Mouse (Mus musculus) cerebellum, adult 11 months (tissue): ENCODE measurements around the gene Wsb1.
"Not testable (repeated sequence)": the region's sequence is repeated elsewhere in the genome, so short reads cannot be mapped to it uniquely, and the experiment has no call there.

Experiments used
- DNase-seq: peaks from one replicate; pipeline ENCODE4 v3.0.0; 2022

Gene Wsb1

DNA sequence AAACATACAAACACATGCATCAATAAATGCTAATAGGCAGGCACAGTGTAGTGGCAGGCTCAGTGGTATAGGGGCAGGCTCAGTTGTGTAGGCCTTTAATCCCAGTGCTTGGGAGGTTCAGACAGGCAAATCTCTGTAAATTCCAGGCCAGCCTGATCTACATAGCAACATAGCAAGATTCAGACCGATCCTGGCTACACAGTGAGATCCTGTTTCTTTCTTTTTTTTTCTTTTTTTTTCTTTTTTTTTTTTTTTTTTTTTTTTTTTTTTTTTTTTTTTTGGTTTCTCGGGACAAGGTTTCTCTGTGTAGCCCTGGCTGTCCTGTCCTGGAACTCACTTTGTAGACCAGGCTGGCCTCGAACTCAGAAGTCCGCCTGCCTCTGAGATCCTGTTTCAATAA, 5.7 kb upstream of the Wsb1 start:
- not testable (repeated sequence) for DNase-seq

DNA sequence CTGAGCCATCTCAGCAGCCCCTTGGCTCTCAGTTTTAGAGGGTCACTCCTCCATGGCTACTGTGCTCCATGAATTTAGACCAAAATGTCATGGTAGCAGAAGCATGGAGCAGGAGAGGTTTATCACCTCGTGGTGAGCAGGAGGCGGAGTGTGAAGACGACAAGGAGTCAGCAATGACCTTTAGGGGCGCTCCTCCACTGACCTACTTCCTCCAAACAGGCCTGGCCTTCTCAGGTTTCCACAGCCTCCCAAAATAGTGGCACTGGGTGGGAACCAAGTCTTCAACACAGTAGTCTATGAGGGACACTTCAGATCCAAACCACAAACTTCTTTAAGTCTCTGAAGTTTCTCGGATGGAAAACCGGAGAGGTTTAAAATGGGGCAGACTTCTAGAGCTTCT, 4.3 kb upstream of the Wsb1 start:
- DNase-seq = no peak

DNA sequence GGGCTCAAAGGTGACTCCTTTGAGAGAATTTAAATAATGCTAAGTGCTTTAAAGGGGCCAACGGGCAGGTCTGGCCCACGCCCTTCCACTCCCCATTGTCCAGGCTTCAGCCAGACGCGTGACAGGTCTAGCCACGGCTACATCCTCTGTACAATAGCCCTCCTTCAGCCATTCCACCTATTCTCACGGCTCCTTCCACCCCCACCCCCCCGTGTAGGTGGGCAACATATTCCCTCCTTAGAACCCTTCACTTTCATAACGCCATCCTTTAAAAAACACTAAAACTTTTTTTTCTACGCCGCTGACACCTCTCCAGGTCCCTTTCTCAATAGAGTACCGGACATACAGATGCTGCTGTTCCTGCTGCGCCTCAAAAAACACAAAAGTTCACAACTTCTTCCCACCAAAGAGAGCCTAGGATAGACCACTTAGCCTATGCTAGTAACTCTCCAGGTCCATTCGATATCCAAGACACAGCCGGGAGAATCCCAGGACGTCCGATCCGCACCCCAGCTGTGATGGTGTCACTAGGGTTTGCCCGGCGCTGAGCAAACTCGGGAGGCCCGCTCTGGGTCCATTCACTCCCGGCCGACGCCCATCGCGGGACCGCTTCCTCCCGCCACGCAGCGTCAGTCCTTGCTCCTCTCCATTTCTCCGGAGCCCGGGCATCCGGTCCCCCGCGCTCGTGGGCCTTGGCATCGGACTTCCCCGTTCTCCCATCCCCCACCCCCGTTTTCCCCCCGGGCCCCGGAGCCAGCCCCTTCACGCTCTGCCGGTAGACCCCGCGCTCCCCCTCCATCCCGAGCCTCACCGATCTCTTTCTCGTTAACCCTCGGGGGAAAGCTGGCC, 705 bp downstream of the Wsb1 start:
- peak; percentile 43 for DNase-seq

DNA sequence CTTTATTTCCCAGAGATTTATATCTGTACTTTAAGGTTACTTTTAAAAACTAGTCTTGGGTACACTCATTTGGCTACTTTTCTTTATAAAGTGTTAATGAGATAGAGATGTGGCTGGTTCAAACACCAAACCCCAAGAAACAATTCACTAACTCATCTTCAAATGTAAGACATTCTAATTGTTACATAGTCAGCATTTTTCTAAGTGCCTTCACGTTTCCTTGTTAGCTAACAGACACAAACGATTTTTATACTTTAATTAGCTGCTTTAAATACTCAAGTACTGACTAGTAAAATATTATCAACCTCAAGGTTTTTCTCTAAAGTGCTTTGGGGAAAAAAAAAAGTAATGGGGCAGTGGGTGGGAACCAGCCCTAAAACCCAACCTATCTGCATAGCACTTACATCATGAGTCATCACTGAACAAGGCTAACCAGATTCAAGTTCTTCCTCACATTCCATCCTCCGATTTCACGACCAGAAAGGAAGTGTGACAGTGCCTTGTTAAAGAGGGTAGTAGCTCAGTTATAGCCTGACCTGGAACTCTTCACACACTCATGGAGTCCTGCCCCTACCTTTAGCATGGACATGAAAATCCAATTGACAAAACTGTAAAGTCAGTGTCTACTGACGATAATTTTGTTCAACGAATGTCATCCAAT, 1.5 kb downstream of the Wsb1 start:
- no peak for DNase-seq

DNA sequence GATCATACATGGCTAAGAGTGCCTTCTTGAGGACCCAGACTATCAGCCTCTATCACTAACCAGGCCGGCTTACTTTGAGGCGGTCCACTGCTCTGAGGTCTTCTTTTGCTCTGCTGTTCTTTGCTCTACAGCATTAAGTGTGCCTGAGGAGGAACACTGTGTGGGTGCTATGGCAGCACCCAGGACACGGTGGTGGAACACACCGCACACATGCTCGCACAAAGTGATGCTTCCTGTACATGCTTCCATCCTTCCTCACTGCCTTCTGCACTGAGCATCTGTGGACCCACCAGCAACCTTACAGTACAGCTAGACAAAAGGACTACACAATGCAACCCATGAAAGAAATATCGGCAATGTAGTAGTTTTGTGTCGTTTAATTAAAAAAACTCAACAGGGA, 15.4 kb downstream of the Wsb1 start:
- DNase-seq = no peak

DNA sequence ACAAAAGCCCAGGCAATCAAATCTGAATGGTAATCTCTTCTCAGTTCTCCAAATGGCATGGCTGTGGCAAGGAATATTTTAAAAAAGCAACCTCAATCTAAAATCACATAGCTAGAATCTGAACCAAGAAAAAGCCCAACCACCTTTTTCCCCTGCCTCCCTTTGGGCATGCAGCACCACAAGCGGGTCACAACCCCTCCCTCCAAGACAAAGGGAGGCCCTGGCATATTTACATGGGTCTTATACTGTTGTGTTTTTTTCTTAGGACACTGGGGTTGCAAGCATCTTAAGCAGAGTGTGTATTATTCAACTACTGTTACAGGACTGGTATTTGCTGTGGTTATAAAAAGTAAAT, 16.1 kb downstream of the Wsb1 start:
- DNase-seq = no peak

DNA sequence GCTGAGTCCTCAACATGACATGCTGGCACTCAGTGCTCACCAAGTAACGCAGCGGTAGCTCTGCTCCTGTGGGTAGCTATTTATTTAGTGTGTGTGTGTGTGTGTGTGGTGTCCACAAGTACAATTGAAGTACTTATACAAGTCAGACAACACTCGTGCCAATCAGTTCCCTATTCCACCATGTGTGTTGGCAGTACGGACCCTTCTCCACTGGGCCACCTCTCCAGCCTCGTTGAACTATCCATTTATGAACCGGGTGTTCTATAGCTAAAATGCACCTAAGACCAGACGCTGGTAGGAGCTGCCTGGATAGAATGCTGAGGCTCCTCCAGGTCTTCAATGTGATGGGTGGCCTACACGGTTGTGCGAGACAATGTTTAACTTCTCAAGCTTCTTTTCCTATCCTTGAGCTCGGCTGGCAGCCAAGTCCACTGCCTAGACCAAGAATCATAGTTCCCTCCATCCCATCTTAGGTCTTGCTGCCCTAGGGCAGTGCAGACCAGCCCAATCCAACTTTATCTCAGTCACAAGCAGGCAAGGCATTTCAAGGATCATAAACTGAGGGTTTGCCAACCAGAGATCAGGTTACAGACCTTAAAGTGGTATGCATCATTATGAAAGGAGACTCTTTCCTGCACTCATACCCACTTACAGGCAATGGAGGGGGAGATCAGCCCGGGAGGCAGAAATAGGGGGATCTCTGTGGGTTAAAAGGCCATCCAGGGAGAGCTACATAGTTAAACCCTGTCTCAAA, 16.6 kb downstream of the Wsb1 start:
- DNase-seq = no peak

DNA sequence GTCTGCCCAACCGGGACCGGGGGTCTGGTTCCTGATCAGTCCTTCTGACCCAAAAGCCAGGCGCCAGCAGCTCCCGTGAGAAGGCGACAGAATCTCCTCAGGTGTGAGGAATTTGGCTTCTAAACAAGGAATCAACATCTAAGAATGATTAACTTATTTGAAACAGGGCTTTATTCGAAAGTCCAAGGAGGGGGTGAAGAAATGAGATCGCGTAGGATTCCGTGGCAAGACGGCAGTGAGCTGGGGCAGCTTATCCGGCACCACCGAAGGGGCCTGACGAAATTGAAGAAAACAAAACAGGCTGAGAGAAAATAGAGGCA, 24.3 kb downstream of the Wsb1 start:
- DNase-seq = no peak

DNA sequence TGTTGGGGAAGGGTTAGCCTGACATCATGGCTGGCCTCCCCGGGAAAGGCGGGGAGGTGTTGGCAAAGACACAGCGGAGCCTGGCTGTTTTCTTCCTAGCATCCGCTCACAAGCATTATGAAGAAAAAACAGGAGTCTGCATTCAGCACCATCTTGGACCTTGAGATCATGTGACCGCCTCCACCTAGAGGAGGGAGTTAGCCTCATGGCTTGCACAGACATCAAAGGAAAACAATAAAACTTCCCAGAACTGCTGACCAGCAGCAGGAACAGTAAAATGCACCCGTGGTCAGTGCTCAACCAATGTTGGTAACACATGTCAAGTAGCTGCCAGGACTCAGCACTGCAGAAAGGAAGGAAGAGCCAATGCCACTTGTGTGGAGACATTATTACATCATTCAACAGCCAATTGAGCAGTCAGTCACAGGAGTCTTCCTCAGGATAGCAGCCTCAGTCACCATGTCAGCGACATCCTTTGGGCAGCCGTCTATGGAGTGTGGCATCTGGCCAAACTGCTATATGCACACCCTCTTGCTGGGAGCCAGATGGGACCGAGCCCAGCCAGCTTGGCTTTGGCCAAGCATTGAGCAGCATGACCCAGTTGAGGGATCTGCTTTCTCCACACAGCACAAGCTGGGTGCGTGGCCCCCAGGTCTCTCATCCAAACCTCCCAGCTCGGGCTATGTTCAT, 24.8 kb downstream of the Wsb1 start:
- DNase-seq = peak; percentile 69

DNA sequence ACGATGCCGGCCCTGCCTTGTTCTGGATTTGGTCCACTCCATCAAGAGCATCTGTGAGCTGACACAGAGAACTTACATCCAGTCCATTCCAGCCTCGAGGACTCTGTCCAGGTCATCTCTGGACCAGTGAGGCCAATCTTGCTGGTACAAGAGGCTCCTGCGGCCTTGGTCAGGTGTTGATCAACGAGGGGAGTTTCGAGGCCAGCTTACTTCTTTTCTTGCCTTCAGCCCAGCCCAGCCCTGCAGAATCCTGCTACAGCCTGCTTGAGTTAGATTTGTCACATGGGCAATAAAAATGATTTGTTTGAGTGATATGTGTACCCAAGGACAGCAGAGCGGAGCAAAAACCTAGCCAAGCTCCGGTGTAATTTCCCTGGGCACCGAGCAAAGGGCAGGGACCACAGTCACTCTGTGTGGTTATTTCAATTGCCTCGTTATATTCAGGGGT, 25.4 kb downstream of the Wsb1 start:
- no peak for DNase-seq

DNA sequence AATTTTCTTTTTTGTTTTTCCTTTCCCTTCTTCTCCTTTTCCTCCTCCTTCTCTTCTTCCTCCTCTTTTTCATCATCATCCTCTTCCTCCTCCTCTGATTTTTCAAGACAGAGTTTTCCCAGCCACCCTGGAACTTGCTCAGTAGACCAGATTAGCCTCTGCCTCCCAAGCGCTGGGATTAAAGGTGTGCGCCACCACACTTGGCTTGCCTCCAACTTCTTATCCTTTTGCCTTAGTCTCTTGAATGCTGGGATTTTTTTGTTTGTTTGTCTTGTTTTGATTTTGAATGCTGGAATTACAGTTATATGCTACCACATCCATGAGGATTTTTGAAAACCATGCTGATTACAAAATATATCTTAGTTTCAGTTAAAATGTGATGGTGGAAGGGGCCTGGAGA, 26.4 kb downstream of the Wsb1 start:
- DNase-seq = no peak

DNA sequence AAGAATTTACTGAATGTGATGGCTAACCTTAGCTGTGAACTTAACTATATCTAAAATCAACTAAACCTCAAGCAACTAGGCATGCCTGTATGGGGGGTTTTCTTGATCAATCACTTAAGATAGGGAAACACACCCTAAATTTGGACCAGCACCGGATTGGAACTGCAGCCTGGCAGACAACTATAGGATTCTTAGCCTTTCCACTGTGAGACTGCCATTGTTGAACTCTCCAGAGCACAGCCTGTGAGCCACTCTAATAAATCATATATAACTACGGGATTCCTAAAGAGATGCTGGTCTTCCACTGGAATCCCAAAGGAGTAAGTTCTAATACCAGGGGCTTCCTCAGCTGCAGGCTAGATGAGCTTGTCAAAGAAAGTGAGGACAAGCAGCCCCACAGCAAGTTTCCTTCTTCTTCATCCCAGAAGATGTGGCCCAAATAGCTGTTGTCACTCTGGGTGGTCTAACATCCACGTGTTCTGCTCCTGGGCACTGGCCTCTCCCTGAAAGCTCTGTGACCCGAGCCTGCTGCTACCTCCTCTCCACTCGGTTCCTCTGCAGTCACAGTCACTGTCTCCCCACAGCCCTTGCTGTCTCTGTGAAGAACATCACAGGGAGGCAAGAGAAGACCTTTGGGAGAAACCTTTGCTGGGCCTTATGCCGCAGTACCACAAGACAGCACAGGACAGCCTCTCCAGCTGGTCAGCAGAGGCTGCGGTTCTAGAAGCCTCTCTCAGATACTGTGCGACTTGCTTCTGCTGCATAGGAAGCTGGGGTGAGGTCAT, 28.9 kb downstream of the Wsb1 start:
- no peak for DNase-seq

DNA sequence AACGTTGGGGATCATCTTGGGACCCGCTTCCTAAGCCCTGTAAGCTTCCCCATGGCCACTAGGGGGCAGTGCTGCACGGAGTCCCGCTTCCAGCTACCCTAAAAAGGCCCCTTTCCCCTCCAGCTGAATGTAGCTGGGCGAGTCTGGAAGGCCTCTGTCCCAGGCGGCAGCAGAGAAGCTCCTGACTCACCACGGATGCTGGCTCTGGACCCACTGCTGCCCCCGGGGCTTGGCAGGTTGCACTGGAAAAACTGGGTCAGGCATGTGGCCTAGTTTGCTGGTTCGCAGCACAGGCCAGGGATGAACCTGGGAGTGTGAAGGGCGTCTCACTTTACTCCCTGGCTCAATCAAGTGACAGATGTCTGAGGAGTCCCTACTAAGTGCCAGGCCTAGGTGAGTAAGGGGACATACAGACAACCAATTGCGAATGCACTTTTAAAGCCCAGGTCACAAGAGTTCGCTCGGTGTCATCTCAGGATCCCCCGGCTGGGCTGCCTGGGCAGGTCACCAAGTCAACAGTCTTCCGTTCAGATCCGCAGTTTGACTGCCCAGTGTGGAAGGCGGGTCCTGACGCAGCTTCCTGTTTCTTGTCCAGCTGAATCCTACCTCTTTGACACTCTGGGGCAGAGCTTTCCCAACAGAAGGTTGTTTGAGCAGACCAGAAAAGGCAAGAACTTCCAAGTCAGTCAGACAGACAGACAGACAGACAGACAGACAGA, 29.8 kb downstream of the Wsb1 start:
- peak; percentile 87 for DNase-seq

DNA sequence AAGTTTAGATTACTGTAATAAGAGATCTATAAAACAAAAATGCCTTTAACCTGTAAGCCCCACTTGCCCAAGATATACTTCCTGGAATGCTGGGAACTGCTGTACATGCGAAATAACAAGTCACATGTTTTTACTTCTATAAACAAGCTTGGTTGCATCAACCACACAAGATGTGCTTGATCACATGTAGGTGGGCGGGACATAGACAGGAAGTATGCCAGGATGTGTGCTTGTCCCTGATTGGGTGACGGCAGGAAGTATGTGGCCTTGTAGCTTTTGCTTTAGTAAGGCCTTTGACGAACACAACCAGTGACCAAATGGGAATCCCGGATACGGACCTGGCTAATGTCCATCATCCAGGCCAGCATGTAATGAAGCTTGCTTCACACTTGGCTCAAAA, 31.1 kb downstream of the Wsb1 start:
- no peak for DNase-seq

DNA sequence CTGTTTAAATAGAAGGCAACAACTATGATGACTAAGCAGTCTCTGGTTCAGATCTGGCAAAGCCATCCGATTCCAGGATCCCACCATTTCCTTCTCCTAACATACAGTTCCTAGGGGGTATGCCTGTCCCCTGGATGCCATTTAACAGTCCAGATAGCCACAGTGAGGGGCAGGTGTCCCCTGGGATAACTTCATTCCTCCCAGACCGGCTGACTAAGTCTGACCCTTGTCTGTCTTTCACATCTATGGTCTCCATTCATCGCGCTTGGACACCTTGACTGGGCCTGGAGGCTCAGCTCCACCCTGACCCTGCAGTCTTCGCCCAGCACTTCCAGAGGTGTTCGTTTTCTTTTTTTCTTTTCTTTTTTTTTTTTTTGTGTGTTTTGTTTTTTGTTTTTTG, 31.8 kb downstream of the Wsb1 start:
- no peak for DNase-seq

DNA sequence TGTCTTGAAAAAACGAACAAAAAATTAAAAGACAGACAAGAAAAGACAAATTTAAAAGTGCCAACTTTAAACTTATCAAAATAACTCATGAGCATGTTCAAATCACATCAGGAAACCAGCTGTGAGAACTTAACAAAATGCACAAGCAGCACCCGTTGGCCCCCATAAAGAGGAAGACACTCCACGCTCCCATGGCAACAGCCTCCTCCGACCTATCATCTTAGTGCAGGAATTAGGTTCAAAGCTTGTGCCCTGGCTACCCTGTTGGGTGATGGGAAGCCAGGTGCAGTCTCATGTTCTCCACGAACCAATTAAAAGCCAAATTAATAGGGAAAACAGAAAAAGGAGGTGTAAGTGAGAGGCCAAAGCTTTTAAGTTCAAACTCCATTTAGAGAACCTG, 32.8 kb downstream of the Wsb1 start:
- no peak for DNase-seq

DNA sequence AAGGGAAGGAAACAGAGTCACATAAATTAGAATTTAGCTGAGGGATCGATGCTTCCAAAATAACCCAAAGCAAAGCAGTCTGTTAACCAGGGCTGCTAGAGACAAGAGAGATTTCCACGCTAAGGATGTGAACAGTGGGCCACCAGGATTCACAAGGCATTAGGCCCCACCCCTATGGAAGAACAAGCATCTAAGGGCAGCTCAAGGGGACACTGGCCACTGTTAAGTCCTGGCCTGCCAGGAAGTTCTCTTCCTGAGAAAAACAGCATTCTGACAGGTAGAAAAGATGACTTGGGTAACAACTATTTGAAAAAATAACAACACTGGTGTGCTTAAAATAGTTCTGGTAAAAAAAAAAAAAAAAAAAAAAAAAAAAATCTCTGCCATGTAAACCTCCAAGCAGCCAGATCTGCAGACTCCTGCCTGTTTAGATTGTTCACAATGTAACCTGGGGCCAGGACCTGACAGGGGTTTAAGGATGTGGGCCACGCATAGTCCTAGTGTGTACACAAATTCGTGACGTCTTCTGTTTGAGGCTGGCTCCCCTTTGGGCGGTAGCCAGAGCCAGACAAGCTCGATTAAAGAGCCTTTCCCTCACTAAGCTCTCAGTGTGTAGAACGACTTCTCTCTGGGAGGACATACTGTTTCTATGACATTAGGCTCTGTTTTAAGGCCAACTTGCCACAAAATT, 35.4 kb downstream of the Wsb1 start:
- no peak for DNase-seq

DNA sequence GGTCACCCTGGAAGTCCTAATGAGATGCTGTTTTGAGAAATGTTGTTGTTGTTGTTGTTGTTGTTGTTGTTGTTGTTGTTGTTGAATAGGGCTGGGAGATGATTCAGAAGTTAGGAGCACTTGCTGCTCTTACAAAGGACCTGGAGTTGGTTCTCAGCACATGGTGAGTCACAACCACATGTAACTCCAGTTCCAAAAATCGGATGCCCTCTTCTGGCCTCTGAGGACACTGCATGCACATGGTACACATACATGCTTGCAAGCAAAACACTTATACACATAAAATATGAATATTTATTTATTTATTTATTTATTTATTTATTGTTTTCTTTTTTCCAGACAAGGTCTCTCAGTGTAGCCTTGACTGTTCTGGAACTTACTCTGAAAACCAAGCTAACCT, 36.4 kb downstream of the Wsb1 start:
- DNase-seq = no peak

DNA sequence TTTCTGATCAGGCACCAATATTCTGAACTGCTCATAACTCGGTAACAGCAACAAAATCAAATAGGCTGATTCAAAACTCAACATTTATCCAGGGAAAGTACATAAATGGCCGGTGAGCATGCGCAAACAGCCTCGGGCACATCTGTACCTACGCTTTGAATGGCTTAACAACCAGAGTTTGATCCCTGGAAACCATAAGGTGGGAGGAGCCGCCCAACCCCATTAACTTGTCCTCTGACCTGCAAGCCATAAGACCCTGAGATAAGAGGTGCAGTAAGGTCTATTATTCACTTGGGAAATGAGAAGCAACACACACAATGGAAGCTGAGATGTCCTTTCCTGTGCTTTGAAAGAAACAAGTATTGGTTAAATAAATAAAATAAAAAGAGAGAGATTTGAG, 37.3 kb downstream of the Wsb1 start:
- no peak for DNase-seq

DNA sequence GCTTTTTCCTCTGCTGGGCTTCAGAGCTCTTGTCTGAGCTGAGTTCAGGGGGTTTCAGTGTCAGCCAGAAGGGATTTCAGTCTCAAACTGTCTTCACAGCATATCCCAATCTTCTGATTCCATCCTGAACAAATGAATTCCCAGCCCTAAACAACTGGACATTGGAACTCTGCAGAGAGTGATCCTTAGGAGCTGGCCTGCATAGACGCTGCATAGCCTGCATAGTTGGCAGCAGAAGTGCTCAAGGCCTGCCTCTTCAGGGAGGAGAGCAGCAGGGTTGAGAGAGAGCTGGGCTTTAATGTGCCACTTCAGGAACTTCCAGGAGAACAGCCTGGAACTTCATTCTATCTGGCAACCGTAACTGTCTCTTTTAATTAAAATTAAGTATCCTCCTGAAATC, 38.9 kb downstream of the Wsb1 start:
- DNase-seq = no peak

DNA sequence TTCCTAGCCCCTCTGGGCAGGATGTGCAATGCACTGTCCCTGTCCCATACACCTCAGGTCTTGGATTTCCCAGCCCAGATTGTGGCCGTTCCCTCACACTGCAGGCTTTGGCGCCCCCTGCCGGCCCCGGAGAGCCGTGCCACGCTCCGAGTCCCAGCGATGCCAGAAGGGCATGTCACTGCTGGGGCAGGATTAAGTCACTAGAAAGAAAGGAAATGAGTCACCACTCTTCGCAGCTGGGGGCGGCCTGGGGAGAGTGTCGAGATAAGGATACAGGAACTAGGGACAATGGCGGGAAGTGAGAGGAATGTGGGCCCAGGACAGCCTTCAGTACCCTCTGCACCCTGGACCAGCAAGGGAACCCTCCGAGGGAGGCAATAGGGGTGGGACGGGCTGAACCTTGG, 40.5 kb downstream of the Wsb1 start:
- DNase-seq = peak; percentile 84
